Mouse (Mus musculus) E14TG2a.4 (cell line): ENCODE results near the gene Gm4744.

ENCODE experiments used
- CTCF ChIP-seq: conservative IDR thresholded peaks from 2 replicates; pipeline ENCODE4 v1.5.1; 2014; ENCODE audit warnings: low read length
- NANOG ChIP-seq: IDR thresholded peaks from 2 replicates; pipeline ENCODE4 v1.6.1; 2014; ENCODE audit warnings: borderline replicate concordance, low read length, mixed read lengths

GRCm38 (mm10) chr6:40940457-40940856 lies 11.2 kb downstream of the Gm4744 start, which contains the start of gene 1700074P13Rik:
- TF ChIP-seq CTCF (no peak), NANOG (no peak)
